Mouse (Mus musculus): ENCODE data around the gene Btg4. TPM values are rescaled to one million over a fixed set of nuclear protein-coding genes. Genes with fewer than 3 reads are reported as not detected.
"Not testable (repeated sequence)": the region's sequence is repeated elsewhere in the genome, so short reads cannot be mapped to it uniquely, and the experiment has no call there.

The Btg4 gene
- total RNA-seq, 2 experiments from 2014 or later, result not detected

DNA sequence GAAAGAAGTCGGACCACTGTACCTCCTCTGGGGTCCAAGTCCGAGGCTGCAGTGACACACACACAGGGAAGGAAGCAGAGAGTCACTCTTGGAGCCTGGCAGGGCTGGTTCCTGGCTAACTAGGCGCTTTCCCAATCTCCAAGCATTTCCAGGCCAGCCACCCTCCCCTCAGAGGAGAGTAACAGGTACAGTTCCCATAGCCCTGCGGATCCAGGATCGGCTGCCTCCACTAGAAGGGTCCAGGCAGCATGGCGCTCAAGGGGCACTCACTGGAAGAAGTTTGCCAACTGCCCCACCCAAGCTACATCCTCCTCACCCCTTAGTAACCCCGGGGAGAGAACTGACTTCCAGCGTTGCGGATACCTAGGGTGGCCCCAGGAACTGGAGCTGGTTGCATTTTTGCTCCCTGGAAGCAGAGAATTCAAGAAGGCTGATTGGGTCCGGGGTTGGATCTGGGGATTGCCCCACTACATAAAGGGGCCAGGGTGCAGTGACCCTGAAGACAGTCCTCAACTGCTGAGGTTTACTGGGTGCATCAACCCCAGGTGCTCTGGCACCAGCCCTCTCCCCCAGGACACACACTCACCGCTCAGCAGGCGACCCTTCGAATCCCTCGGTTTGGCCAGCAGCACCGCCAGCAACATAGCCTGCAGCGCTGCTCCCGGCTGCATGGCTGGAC is 15.7 kb downstream of the Btg4 start:
- 0 out of 2 replicates have a peak, but pooled peaks have one; percentile 38 for ATAC-seq (replicated peaks; ENCODE audit: low FRiP score, poor library complexity, severe bottlenecking)

DNA sequence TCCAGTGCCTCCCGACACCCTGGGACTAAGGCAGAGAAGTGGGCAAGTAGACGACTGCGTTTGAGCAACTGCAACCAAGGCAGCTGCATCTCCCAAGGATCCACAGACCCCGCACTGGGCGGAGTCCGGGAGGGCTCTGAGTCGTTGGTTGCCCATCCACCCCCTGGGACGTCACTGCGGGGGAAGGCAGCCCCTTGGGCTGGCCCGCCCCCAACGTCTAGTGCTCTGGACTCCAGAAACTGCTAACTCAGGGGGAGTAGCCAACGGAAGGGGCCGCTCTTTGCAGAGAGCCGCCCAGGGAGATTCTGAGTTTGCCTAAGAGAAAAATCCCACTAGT is 16.2 kb downstream of the Btg4 start, which contains the start of gene Layn:
TSS of gene Layn (minus strand) at position 116 of the 337 bp plus-strand sequence.
- no peak for ATAC-seq (replicated peaks; ENCODE audit: low FRiP score, poor library complexity, severe bottlenecking)

DNA sequence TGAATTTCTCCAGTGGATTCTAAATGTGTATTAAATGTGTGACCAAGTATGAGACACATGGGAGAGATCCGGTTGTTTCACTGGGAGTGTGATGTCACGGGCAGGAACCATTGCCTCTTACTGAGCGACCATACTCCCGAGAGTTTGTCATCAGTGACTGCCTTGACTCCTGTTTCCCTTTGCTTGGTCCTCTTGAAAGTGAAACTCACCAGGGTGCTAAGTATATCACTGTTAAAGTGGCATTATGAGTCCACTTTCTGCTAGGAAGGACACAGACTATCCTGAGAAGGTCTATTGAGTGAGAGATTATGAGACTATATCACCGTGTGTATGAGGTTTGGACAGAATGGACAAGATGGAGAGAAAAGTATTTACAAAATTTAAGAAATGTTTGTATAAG is 20.9 kb downstream of the Btg4 start:
- ATAC-seq (replicated peaks; ENCODE audit: low FRiP score, poor library complexity, severe bottlenecking), result no peak

DNA sequence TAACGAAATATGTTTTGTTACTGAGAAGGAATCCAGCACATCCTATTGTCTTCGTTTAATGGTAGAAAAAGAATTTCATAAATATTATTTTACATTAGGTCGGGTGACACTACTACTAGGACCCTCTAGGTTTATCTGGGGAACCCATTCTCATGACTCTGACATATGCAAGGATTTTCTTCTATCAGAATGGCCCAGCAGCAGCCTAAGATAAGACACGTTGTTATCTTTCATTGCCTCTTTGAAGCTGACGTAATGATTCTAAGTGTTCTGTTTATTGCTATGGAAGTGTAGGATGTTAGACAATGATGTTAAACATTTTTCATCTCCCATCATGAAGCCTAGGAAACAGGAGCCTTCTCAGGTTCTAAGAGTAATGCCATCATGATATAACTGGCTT is 33.0 kb downstream of the Btg4 start:
- ATAC-seq (replicated peaks; ENCODE audit: low FRiP score, poor library complexity, severe bottlenecking), result no peak

DNA sequence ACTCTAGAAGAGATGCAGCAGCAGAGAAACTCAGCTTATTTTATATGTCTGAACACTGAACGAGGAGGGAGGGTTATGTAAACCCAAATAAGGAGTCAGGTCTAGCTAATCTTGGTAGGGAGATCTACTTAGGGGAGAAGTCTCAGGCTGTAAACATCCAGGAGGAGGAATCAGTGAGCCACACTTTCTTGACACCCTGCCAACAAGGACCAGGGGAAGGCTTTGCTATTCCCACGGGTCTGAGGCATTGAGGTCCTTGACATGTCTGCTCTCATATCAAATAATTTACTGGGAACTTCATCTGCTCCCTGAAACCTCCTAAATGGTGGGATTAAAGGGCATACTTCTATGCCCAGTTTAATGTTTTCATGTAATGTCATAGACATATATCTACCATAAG is 35.6 kb downstream of the Btg4 start:
- no peak for ATAC-seq (replicated peaks; ENCODE audit: low FRiP score, poor library complexity, severe bottlenecking)

DNA sequence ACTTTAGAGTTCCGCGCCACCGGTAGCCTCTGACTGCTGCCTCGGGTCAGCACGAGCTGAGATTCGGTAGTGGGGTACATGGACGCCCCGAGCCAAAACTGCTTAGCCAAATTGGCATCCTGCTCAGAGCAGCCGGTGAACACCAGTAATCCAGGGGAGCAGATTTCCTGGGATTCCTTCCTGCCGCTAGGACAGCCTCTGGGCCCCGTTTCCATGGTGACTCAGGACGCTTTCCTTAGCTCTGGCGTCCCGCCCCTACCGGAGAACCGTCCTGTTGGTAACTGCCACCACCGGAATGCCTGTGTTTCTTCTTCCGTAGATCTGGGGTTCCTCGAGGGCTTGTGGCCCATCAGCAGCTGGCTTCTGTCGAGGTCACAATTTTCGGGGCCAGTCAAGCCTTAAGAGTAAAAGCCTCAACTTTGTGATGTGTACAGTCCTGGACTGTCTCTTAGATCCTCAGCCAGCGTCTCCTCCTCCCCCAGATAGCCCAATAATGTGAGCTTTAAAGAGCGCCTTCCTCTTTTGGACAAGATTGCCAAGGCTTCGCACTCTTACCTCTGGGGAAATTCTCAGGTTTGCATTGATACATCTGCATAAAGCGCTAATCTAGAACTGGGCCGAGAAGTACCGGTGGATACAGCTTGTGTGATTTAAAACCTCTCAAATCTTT is 41.2 kb downstream of the Btg4 start, which contains the start of gene 4833427G06Rik:
TSS of gene 4833427G06Rik (minus strand) at position 323 of the 670 bp plus-strand sequence.
- ATAC-seq (replicated peaks; ENCODE audit: low FRiP score, poor library complexity, severe bottlenecking), result no peak

DNA sequence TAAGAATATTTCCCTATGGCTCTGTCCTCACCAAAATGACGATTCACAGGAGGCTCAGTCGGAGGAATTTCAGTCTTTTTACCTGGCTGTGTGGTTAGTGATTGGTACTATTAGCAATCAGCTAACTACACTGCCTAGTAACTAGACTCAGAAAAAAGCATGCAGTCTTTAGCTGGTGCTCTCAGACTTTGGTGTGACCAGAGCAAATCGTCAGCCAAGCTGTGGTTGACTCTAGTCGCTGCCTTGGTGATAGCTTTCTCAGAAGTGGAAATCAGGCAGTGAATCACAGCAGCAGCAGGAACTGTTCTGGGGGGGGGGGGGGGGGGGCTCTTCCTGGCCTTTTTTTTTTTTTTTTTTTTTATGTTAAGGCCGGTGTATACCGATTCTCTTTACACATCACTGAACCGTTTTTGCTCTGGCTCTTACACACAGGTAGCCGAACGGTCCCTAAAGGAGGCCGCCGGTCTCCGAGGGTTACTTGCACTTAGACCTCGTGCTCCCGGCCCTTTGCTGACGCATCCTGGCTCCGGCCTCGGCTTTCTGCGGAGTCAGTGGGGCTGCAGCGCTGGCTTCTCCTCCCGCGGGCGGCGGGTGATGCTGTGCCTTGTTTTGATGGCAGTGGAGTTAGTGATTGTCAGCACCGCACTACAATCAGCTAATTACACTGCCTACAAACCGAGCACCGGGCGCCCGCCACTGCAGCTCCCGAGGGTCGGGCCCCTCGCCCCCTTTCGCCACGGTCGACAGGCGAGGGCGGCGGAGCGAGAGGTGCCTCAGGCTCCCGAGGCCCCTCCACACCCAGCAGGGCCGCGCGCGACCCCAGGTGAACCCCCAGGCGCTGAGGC is 42.5 kb downstream of the Btg4 start:
- no peak for ATAC-seq (replicated peaks; ENCODE audit: low FRiP score, poor library complexity, severe bottlenecking)

DNA sequence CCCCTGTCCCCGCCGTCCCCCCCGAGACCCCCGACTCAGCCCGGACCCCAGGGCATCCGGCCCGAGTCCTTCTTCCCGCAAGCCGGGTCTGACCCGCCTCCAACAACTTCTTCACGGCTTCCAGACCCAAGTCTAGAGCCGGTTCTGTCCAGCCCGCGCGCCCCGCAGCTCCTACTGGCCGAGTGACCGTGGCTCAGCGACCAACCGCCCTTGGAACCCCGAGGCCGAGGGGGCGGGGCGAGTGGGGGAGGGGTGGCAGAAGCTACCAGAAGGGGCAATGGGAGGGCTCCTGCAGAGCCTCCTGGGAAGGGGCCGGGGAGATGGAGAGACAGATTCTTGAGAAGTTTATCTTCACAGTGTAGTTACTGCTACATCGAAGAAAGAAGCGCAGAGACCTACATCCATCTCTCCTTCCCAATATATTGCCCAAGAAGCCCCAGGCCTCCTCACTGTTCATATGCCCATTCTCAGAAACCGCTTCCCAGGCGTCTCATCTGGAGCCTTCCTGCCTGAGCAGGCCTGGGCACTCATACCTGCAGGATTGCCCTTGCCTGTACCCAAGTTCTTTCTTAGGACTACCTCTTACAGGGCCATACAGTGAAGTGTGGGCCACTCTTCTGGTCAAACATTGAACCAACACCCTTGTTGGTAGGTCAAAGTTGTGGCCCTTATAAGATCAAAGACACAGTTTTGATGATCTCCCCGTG is 43.3 kb downstream of the Btg4 start:
- ATAC-seq (replicated peaks; ENCODE audit: low FRiP score, poor library complexity, severe bottlenecking), result no peak

DNA sequence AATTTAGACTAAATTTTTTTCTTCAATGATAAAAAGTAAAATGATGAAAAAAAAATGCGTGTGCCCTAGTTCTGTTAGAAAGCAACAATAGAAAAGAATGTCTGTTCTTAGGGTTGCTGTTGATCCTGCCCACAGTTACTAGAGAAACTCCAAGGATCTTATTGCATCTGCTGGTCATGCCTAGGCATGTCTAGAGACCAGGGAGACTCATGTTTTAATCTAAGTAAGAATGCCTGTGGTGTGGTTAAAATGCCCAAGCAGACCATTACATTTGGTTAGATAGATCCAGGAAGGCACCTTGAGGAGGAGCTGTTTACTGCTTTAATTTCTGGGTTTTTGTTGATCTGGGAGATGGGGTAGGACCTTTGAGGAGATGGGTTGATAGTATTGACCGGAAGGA is 45.0 kb downstream of the Btg4 start:
- no peak for ATAC-seq (replicated peaks; ENCODE audit: low FRiP score, poor library complexity, severe bottlenecking)

DNA sequence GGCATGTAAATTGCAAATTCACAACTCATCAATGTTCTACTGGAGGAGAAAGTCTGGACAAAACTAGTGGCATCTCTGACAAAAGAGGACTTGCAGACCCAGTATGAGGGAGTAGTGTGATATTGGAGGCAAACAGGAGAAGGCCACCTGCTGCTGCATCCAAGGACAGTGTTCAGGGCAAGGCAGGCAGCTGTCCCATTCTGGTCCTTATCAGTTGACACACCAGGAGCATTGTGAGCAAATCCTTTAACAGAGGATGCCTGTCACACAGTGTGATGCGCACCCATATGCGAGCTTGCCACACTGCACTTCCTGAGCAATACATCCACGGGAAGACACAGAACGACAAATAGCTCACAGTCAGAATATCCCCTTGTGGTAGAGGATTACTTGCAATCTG is 54.1 kb downstream of the Btg4 start:
- ATAC-seq (replicated peaks; ENCODE audit: low FRiP score, poor library complexity, severe bottlenecking), result no peak

DNA sequence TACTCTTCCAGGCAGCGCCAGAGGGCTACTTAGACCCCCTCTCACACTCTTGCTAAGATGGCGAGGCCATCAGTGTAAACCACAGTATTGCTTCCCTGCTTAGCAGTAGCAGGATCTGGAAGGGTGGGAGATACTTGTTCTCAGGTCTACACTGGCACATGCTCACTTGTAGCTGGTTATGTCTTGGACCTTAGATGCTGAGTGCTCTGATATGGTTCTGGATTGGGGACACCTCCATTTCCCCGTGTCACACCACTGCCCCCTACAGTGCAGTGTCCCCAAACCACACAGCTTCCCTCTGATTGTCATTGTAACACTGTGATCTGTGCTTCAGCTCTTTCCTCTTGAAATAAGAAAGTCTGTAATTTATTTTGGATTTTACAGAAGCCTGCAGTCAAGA is 76.3 kb downstream of the Btg4 start:
- ATAC-seq (replicated peaks; ENCODE audit: low FRiP score, poor library complexity, severe bottlenecking), result no peak

DNA sequence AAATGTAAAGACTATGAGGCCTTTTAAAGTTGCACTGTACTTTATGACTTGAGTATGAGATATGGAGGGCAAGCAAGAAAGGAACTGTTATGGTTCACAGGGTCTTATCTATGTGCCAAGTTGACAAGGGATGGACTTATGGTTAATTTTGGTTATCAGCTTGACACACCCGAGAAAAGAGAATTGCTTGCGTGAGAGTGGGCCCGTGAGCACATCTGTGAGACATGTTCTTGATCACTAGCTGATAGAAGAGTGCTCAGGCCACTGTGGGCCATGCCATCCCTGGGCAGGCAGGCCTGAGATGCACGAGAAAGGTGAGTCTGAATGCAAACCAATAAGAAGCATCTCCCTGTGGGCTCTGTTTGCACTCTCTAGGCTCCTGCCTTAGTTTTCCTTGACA is 76.7 kb downstream of the Btg4 start:
- ATAC-seq (replicated peaks; ENCODE audit: low FRiP score, poor library complexity, severe bottlenecking), result no peak

DNA sequence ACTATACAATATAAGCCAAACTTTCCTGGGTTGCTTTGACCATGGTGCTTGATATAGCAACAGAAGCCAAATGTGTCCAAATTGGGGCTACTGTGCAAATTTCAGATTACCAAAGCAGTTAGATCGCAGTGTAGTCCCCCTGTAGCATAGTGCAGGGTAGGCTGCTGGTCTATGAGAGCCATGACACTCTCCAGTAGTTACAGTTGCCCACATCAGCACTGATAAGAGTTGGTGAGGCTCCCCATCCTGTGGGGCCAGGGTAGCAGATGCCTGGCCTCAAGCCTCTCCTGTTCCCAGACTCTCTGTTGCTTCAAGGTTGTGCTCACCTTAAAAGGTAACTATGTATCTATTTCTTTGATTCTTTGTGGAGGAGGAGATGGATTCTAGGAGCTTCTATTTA is 77.1 kb downstream of the Btg4 start:
- no peak for ATAC-seq (replicated peaks; ENCODE audit: low FRiP score, poor library complexity, severe bottlenecking)

DNA sequence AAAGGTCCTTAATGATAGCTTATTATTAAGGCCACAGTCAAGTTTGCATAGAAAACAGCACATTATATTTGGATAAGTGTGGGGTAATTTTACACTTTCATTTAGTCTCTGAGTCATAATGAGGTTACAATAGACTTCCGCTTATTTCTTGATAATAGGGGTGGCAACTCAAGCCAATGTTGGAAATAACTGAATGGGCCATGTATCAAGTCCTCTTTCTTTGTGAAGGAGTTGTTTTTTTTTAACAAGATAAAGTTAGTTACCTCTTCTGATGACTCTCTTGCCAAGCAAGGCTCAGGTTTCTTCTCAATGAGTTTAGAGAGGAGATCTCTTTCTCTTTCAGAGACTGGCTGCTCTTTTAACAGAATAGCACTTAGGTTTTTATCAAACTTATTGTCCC is 77.6 kb downstream of the Btg4 start:
- ATAC-seq (replicated peaks; ENCODE audit: low FRiP score, poor library complexity, severe bottlenecking), result no peak

DNA sequence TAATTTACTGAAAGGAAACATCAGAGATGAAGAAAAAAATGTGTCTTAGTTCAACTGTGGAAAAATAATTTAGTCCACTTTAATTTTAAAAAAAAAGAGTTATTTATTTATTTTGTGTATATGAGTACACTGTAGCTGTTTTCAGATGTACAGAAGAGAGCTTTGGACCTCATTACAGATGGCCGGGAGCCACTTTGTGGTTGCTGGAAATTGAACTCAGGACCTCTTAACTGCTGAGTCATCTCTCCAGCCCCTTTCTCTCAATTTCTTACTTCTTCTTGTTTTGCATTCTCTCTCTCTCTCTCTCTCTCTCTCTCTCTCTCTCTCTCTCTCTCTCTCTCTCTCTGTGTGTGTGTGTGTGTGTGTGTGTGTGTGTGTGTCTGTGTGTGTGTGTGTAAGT is 78.7 kb downstream of the Btg4 start:
- ATAC-seq (replicated peaks; ENCODE audit: low FRiP score, poor library complexity, severe bottlenecking), result not testable (repeated sequence)

DNA sequence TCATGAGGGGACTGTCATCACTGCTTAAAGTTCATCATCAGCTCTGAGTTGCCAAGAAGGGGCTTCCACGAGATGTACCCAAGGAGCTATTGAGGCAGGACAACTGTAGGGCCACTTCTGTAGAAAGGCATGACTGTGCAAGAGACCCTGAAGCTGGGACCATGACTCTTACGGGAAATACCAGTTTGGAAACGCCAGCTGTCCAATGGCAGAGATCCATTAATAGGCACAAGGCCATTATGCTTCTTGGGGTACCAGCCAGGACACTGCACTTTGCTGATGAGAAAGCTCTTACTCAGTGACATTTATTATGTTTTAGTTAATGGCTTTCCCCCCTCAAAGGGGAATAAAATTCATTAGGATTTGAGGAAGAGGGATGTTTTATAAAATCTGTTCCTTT is 80.0 kb downstream of the Btg4 start:
- no peak for ATAC-seq (replicated peaks; ENCODE audit: low FRiP score, poor library complexity, severe bottlenecking)

DNA sequence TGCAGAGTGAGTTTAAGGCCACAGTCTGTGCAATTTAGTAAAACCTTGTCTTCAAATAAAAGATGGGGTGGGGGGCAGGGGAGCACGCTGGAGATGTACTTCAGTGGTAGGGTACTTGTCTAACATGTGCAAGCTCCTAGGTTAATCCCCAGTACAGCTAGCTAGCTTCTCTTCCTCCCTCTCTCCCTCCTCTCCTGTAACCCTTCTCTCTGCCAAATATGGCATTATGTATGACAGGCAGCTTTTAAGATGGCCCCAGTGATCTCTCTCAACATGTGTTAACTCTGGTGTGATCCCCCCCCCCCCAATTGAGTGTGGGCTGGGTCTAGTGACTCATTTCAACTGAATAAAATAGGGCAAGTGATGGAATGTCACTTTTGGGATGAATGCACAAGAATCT is 82.7 kb downstream of the Btg4 start:
- ATAC-seq (replicated peaks; ENCODE audit: low FRiP score, poor library complexity, severe bottlenecking), result no peak

DNA sequence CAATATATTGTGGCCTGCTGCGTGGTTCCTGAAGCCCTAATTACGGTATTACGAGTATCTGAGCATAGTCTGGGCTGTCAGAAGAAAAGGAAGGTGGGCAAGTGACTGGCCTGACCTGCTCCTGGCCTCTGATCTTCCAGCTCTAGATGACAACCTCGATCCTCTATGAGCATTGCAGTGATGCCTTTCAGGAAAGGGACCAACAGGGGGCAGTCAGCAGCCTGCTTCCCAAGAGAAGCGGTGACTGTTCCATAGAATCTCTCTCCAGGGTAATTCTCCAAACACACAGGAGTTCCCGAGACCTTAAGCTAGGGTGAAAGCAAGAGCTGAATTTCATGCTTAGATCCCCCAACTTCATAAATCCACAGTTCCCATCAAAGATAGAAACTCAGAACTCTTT is 83.5 kb downstream of the Btg4 start:
- ATAC-seq (replicated peaks; ENCODE audit: low FRiP score, poor library complexity, severe bottlenecking), result no peak

DNA sequence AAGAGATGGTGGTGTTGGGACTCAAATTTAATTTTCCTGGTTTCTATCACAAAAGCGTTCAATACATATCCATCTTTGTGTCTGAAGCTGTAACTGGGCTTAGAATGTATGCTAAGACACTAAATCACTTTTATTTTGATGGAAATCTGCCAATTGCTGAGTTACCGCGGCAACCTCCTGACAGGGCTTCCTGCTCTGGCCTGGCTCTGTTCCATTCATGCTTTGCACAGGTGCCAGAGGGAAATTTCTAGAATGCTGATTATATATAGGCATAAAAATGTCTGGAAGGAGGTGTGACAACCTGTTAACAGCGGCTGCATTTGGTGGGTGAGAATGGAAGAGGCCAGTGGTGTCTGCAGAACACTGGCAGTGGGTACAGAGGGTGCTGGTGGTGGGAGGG is 85.8 kb downstream of the Btg4 start:
- ATAC-seq (replicated peaks; ENCODE audit: low FRiP score, poor library complexity, severe bottlenecking), result no peak

DNA sequence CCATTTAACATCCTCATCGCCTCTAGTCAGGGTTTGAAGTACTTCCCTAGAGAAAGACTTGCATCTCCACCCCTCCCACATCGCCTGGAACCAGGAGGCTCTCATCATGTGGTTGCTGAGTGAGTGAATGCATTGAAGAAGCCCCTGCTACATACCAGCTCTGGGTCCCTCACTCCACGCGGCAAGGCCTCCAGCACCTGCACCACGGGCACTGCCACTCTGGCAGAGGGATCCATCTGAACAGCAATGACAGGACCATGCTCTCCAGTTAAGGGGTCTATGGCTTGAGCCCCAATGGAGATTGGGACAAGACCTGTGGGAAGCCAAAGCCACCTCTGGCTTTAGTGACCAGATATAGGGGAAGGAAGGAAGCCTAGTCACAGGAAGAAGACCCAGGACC is 86.6 kb downstream of the Btg4 start:
- ATAC-seq (replicated peaks; ENCODE audit: low FRiP score, poor library complexity, severe bottlenecking), result no peak
